Mouse (Mus musculus) G1E (cell line): ENCODE measurements around the gene Glmn. TPM values are rescaled to one million over a fixed set of nuclear protein-coding genes. Genes with fewer than 3 reads are reported as not detected.

Experiments
- ATAC-seq: 2 replicates; pipeline ENCODE4 v1.8.0; 2016; ENCODE audit warnings: mild to moderate bottlenecking; ENCODE audit not compliant: insufficient number of reproducible peaks, poor library complexity, low FRiP score, severe bottlenecking; ENCODE audit errors: extremely low read depth
- DNase-seq: peaks from one replicate; pipeline ENCODE4 v3.0.0; 2012; ENCODE audit warnings: low spot score
- H3K27me3 ChIP-seq: 2 replicates; pipeline ENCODE4 v1.6.1; 2012; ENCODE audit warnings: mild to moderate bottlenecking, low read length, inconsistent platforms; ENCODE audit not compliant: insufficient read depth
- H3K36me3 ChIP-seq: replicated peaks from 2 replicates; pipeline ENCODE3; 2012; ENCODE audit warnings: mild to moderate bottlenecking, inconsistent platforms
- H3K4me1 ChIP-seq: 2 replicates; pipeline ENCODE4 v1.6.1; 2012; ENCODE audit warnings: low read depth, low read length, inconsistent platforms, mixed read lengths; ENCODE audit not compliant: insufficient read depth
- H3K4me3 ChIP-seq: 2 replicates; pipeline ENCODE4 v1.5.1; 2012; ENCODE audit warnings: low read depth, mild to moderate bottlenecking, inconsistent platforms, low read length, moderate library complexity, mixed read lengths
- H3K9me3 ChIP-seq: replicated peaks from 2 replicates; pipeline ENCODE4 v1.6.1; 2012; ENCODE audit warnings: inconsistent platforms
- CTCF ChIP-seq: IDR thresholded peaks from 2 replicates; pipeline ENCODE4 v1.5.1; 2012; ENCODE audit warnings: low read depth, low read length, inconsistent platforms, mixed read lengths
- GATA1 ChIP-seq: IDR thresholded peaks from 2 replicates; pipeline ENCODE4 v1.6.1; 2012; ENCODE audit warnings: borderline replicate concordance, low read length, inconsistent platforms, mixed read lengths
- GATA2 ChIP-seq: IDR thresholded peaks from 2 replicates; pipeline ENCODE4 v1.6.1; 2012; ENCODE audit warnings: low read depth, low read length, inconsistent platforms, borderline replicate concordance
- POLR2AphosphoS5 ChIP-seq: IDR thresholded peaks from 2 replicates; pipeline ENCODE4 v1.6.1; 2012; ENCODE audit warnings: low read depth, low read length, inconsistent platforms; ENCODE audit not compliant: insufficient replicate concordance
- TAL1 ChIP-seq: conservative IDR thresholded peaks from 2 replicates; pipeline ENCODE4 v1.6.1; 2012; ENCODE audit warnings: low read depth, low read length, inconsistent platforms, mixed read lengths
- polyA plus RNA-seq: library from polyadenylated mRNA; stranded (reverse); fragments of >175 nt; gene quantifications from 2 replicates; pipeline ENCODE4 v1.2.3, GENCODE M21; 2012
- total RNA-seq, 2 experiments: library from RNA; stranded (forward) in 1 of 2; stranded (reverse) in 1 of 2; fragments of 200-1000 nt in 1 of 2; fragments of >200 nt in 1 of 2; fragmentation: Nextera tagmentation in 1 of 2; gene quantifications; 2 replicates each; pipeline ENCODE4 v1.2.3; 2014 to 2017

Gene Glmn
- total and polyA plus RNA-seq, 3 experiments, result 0.87 to 29.9 (median 20.0) TPM

GRCm38 (mm10) chr5:107521897-107522296 is 75.8 kb downstream of the Glmn start:
- H3K27me3 ChIP-seq, result peaks cover 22% of the 10 kb centered on the region
- H3K4me1 ChIP-seq, result no peaks in the 10 kb centered on the region
- no peaks in the 10 kb centered on the region for H3K9me3 ChIP-seq
- no peak for TF ChIP-seq POLR2AphosphoS5
- no peak for TF ChIP-seq CTCF
- no peak for TF ChIP-seq GATA1
- TF ChIP-seq TAL1, result no peak
- TF ChIP-seq GATA2, result no peak
- H3K4me3 ChIP-seq, result no peak overlapping the region
- H3K36me3 ChIP-seq, result no peaks in the 10 kb centered on the region
- DNase-seq (no peak), ATAC-seq (no peak)

GRCm38 (mm10) chr5:107521386-107521785 is 76.3 kb downstream of the Glmn start:
- Histone ChIP-seq H3K4me3 (no peak overlapping the region), H3K4me1 (no peaks in the 10 kb centered on the region), H3K36me3 (no peaks in the 10 kb centered on the region), H3K27me3 (peaks cover 22% of the 10 kb centered on the region), H3K9me3 (no peaks in the 10 kb centered on the region)
- no peak for TF ChIP-seq CTCF
- DNase-seq (no peak), ATAC-seq (no peak)

- Histone ChIP-seq H3K9me3 (no peaks in the 10 kb centered on the region), H3K36me3 (no peaks in the 10 kb centered on the region), H3K27me3 (peaks cover 18% of the 10 kb centered on the region), H3K4me1 (peaks cover 3% of the 10 kb centered on the region; the same call in 1 of the 2 replicates), H3K4me3 (no peak overlapping the region)
- DNase-seq, result no peak
- TF ChIP-seq GATA2, result no peak
- no peak for TF ChIP-seq POLR2AphosphoS5
- TF ChIP-seq TAL1, result no peak
- TF ChIP-seq GATA1, result no peak
- TF ChIP-seq CTCF, result no peak
- no peak for ATAC-seq
Observed at GRCm38 (mm10) chr5:107518602-107519001, 79.1 kb downstream of the Glmn start.

- TF ChIP-seq GATA2 (no peak), GATA1 (no peak), POLR2AphosphoS5 (no peak), TAL1 (no peak), CTCF (no peak)
- no peak overlapping the region for H3K4me3 ChIP-seq
- no peaks in the 10 kb centered on the region for H3K36me3 ChIP-seq
- DNase-seq (no peak), ATAC-seq (no peak)
- peaks cover 9% of the 10 kb centered on the region for H3K27me3 ChIP-seq
- no peaks in the 10 kb centered on the region for H3K9me3 ChIP-seq
- peaks cover 6% of the 10 kb centered on the region for H3K4me1 ChIP-seq
Observed at GRCm38 (mm10) chr5:107516087-107516486, 81.6 kb downstream of the Glmn start.

- Histone ChIP-seq H3K4me1 (peaks cover 6% of the 10 kb centered on the region), H3K36me3 (no peaks in the 10 kb centered on the region), H3K9me3 (no peaks in the 10 kb centered on the region), H3K27me3 (peaks cover 9% of the 10 kb centered on the region), H3K4me3 (no peak overlapping the region)
- no peak for TF ChIP-seq TAL1
- TF ChIP-seq GATA2, result no peak
- no peak for TF ChIP-seq POLR2AphosphoS5
- no peak for TF ChIP-seq GATA1
- no peak for TF ChIP-seq CTCF
- peak; percentile 23; the same call in 1 of the 2 replicates for ATAC-seq
- no peak for DNase-seq
Observed at GRCm38 (mm10) chr5:107515453-107515852, 82.2 kb downstream of the Glmn start.

GRCm38 (mm10) chr5:107513583-107513982 is 84.1 kb downstream of the Glmn start:
- H3K9me3 ChIP-seq, result no peaks in the 10 kb centered on the region
- peaks cover 5% of the 10 kb centered on the region for H3K27me3 ChIP-seq
- ATAC-seq (peak; percentile 78), DNase-seq (peak; percentile 29)
- peaks cover 6% of the 10 kb centered on the region for H3K4me1 ChIP-seq
- no peaks in the 10 kb centered on the region for H3K36me3 ChIP-seq
- H3K4me3 ChIP-seq, result no peak overlapping the region
- no peak for TF ChIP-seq POLR2AphosphoS5
- no peak for TF ChIP-seq GATA2
- peak; percentile 61 for TF ChIP-seq CTCF

- H3K4me3 ChIP-seq, result no peak overlapping the region
- no peak for DNase-seq
- no peak for TF ChIP-seq GATA1
- no peak for TF ChIP-seq TAL1
- no peak for TF ChIP-seq POLR2AphosphoS5
- TF ChIP-seq CTCF, result no peak
- TF ChIP-seq GATA2, result no peak
- no peaks in the 10 kb centered on the region for H3K9me3 ChIP-seq
- H3K4me1 ChIP-seq, result peaks cover 6% of the 10 kb centered on the region
- no peak for ATAC-seq
- no peaks in the 10 kb centered on the region for H3K27me3 ChIP-seq
- peaks cover 6% of the 10 kb centered on the region for H3K36me3 ChIP-seq
Observed at GRCm38 (mm10) chr5:107511326-107511725, 86.4 kb downstream of the Glmn start.
